Mouse (Mus musculus) megakaryocyte, embryonic 14.5 days (primary cell): ENCODE measurements at regions not wholly inside any gene's neighbourhood (a gene's known extent, or its start where the extent isn't known, plus 50 kb on each side); places are given as distances from the start of the nearest gene placed in this dataset.

ENCODE experiments used
- FLI1 ChIP-seq: IDR thresholded peaks from 2 replicates; pipeline ENCODE4 v1.6.1; 2012; ENCODE audit warnings: low read length, inconsistent platforms, mixed read lengths
- GATA1 ChIP-seq: IDR thresholded peaks from 3 replicates; pipeline ENCODE4 v1.6.1; 2012; ENCODE audit warnings: mixed read lengths, low read length, inconsistent platforms, borderline replicate concordance

- TF ChIP-seq GATA1 (no peak), FLI1 (no peak)
Observed at GRCm38 (mm10) chr9:46735664-46736067, 262.9 kb upstream of the Gm4791 start.
